Mouse (Mus musculus) liver, embryonic 14.5 days (tissue): ENCODE measurements around the gene Kcnj10.

Source experiments
- CTCF ChIP-seq: IDR thresholded peaks from 2 replicates; pipeline ENCODE4 v1.5.1; 2016; ENCODE audit warnings: antibody characterized with exemption, low read depth, control low read depth
- EP300 ChIP-seq: IDR thresholded peaks from 2 replicates; pipeline ENCODE4 v1.6.1; 2016; ENCODE audit warnings: antibody characterized with exemption, low read depth

- no peak for TF ChIP-seq CTCF
- TF ChIP-seq EP300 = no peak
Observed at GRCm38 (mm10) chr1:172344820-172345219, 3.8 kb downstream of the Kcnj10 start.
